ENCODE assay signal across 9 mouse cellular contexts in the genomic region with DNA sequence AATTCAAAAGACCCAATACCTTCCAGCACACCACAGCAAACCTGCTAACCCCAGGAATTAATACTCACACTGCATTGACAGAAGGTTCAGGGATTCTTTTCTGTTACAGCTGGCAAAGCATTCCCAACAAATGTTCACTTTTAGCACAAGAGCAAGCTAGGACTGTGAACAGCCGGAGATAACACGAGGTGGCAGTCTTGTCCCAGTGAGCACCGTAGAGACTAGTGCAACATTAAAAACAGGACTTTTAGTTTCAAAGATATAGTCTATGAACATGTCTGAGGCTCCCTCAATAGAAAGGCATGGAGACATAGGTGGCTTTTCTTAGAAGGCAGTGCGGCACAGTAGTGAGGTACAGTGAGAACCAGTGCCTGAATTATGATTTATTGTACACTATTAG. TPM values are rescaled to one million over a fixed set of nuclear protein-coding genes. Genes with fewer than 3 reads are reported as not detected.
A peak's percentile ranks its signal among the peaks of the same experiment; 100 is the strongest.
DNase-seq lines count a peak whose midpoint lies in the region; ATAC-seq and TF ChIP-seq lines count a peak whose summit lies in the region.
"Had no signal": no experiment of that assay in that cellular context is flagged by ENCODE, and none has a peak within 500 bp of the region (broad histone marks: within the 10 kb centered on the region; RNA-seq: fewer than 3 reads in every experiment).

No protein-coding gene starts in this region.

- no peaks in the 10 kb centered on the region for H3K27me3 ChIP-seq in lung, embryonic 15.5 days

- TF ChIP-seq POLR2A in brain, embryonic 14.5 days (IDR thresholded peaks at IDR 0.05; ENCODE audit: borderline replicate concordance, extremely low read depth, insufficient read depth, insufficient read length, poor library complexity, severe bottlenecking), result no peak

- WGBS in lung, embryonic 15.5 days, result 51% methylated on average over 4 of the region's 4 CpGs

- TF ChIP-seq CTCF in brain, embryonic 14.5 days (IDR thresholded peaks at IDR 0.05; ENCODE audit: borderline replicate concordance, extremely low read depth, insufficient read depth, insufficient read length), result peak; percentile 3; the same call in 1 of the 2 replicates

- no peak overlapping the region for H3K9ac ChIP-seq in lung, embryonic 15.5 days

- peak; percentile 9 to 21 for DNase-seq in cerebellum, postnatal 14 days
- no peak for DNase-seq in cerebellum, adult 11-12 months
- peak; percentile 14 for DNase-seq in brain, embryonic 14.5 days (ENCODE audit: low read depth)
- peak; percentile 34 to 62 for DNase-seq in layer of hippocampus, adult 8-10 months (ENCODE audit: low spot score in 2 of 2)
- no peak for DNase-seq in embryo, embryonic 10 days (ENCODE audit: low spot score)
- DNase-seq in cerebellum, postnatal 4 days (ENCODE audit: low spot score in 2 of 2), result no peak

- H3K36me3 ChIP-seq in lung, embryonic 15.5 days, result no peaks in the 10 kb centered on the region

- H3K4me3 ChIP-seq in lung, embryonic 15.5 days, result no peak overlapping the region

- 0 out of 2 replicates have a peak, but pooled peaks cover 4% of the 10 kb centered on the region for H3K4me1 ChIP-seq in lung, embryonic 15.5 days

- no peak overlapping the region for H3K27ac ChIP-seq in lung, embryonic 15.5 days

- no peak overlapping the region for H3K4me2 ChIP-seq in lung, embryonic 15.5 days

- no peaks in the 10 kb centered on the region for H3K9me3 ChIP-seq in lung, embryonic 15.5 days

- peak; percentile 69; the same call in 1 of the 2 replicates for ATAC-seq in lung, embryonic 15.5 days (ENCODE audit: borderline replicate concordance, extremely low read depth, low FRiP score, low TSS enrichment)
- no peak for ATAC-seq in megakaryocyte, adult 5-6 weeks (ENCODE audit: poor library complexity, severe bottlenecking)

RNA-seq across cellular contexts. Expression of gene Gm9958, which starts 38.2 kb away (rescaled TPM):
- 2.5 and 3.5 TPM in 2 replicates for polyA plus RNA-seq in brain, embryonic 14.5 days (2012; rRNA removed)
- 1 to 10 TPM; 1.1 to 3.1 (median 2.2) TPM for total RNA-seq in layer of hippocampus, adult 8-10 months (2022)
- polyA plus RNA-seq in lung, embryonic 15.5 days (2015; fragmentation: Nextera tagmentation; extraction: Ambion mirVana), result 5.2 and 7.1 TPM in 2 replicates
- 2.3 and 4.3 TPM in 2 replicates for total RNA-seq in megakaryocyte, adult 5-6 weeks (2015)
- total RNA-seq in megakaryocyte, adult 5-6 weeks (2017), result 0.89 and 1.6 TPM in 2 replicates

RNA-seq across cellular contexts. Expression of gene Ankrd17, which starts 38.8 kb away (rescaled TPM):
- 57.6 and 70.6 TPM in 2 replicates for polyA plus RNA-seq in brain, embryonic 14.5 days (2012; rRNA removed)
- 100 to 1,000 TPM; 100 to 122 (median 114) TPM for total RNA-seq in layer of hippocampus, adult 8-10 months (2022)
- polyA plus RNA-seq in lung, embryonic 15.5 days (2015; fragmentation: Nextera tagmentation; extraction: Ambion mirVana), result 20.4 and 21.6 TPM in 2 replicates
- total RNA-seq in megakaryocyte, adult 5-6 weeks (2015), result 54.9 and 57.0 TPM in 2 replicates
- total RNA-seq in megakaryocyte, adult 5-6 weeks (2017), result 44.0 and 61.7 TPM in 2 replicates

RNA-seq across cellular contexts. Expression of gene Alb, which starts 55.5 kb away (rescaled TPM):
- polyA plus RNA-seq in brain, embryonic 14.5 days (2012; rRNA removed), result 0.43 and 1.8 TPM in 2 replicates
- total RNA-seq in layer of hippocampus, adult 8-10 months (2022), result under 1 TPM in 1 of 4 experiments, not detected in 3; 0.21 TPM
- 5.7 and 27.9 TPM in 2 replicates for polyA plus RNA-seq in lung, embryonic 15.5 days (2015; fragmentation: Nextera tagmentation; extraction: Ambion mirVana)
- total RNA-seq in megakaryocyte, adult 5-6 weeks (2015), result not detected in 2 replicates
- not detected in 2 replicates for total RNA-seq in megakaryocyte, adult 5-6 weeks (2017)
- polyA plus RNA-seq: C2C12 had no signal

Comparison
In these comparisons a context has a peak if more than half of its experiments do, and no peak if none do; other contexts are left out.
1. DNase-seq: peak in cerebellum, postnatal 14 days (2 of 2), brain, embryonic 14.5 days (single experiment) and layer of hippocampus, adult 8-10 months (2 of 2); none in cerebellum, adult 11-12 months (single experiment), embryo, embryonic 10 days (single experiment) and cerebellum, postnatal 4 days (0 of 2).